Mouse (Mus musculus): ENCODE data around the gene Slc25a11. TPM values are rescaled to one million over a fixed set of nuclear protein-coding genes. Genes with fewer than 3 reads are reported as not detected.

Slc25a11 gene
- total RNA-seq, 4 experiments from 2014 or later = 121 to 137 (median 127) TPM

DNA sequence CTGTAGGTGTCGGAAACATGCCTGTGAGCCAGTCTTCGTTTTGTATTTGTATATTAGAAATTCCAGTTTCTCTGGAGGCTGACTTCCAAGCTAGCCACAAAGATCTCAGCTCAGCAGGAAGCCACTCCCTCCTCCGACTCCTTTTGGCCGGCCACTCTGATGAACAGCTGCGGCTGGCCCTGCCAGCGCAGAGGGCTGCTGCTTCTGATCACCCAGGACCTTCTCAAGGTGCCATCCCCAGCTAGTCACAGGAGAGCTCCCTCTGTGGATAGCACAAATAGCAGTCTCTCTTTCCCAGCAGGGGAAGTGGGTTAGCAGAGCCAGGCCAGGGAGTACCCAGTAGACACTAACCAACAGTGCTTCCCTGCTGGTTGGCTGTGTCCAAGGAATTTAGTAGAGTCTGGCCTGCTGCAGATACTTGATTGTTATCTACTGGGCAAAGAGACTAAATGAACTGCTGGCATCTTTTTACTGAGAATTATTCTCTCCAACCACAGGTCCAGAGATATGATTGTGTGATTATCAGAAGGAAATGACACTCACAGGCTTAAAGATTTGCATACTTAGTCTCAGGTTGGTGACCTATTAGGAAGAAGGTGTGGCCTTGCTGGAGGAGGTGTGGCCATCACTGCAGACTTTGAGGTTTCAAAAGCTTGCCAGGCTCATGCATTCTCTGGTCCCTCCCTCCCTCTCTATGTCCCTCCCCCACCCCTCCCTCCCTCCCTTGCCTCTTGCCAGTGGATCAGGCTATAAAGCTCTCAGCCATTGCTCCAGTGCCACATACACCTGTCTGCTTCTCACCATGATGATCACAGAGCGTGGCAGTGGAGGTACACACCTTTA is 25.1 kb downstream of the Slc25a11 start:
- no peak for DNase-seq

DNA sequence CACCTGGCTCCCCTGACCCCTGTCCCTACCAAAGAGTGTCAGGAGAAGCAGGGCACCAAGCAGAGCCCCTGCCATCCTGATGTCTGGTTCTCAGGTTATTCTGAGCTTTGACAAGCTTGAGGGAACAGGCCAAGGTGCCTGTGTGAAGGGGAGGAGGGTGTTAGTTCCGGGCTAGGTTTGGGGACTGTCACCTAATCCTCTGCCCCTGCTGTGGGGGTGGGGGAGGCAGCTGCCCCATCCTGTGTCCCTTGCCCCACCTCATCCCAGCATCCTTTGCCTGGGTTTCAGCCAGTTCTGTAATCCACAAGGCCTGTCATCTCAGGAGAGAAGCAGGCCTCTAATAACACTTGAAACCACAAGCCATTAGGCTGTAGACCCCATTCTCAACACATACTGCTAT is 28.2 kb downstream of the Slc25a11 start, which contains the start of gene Chrne:
Gene Chrne (minus strand): TSS at position 116 of the 400 bp plus-strand sequence.
- DNase-seq = no peak

DNA sequence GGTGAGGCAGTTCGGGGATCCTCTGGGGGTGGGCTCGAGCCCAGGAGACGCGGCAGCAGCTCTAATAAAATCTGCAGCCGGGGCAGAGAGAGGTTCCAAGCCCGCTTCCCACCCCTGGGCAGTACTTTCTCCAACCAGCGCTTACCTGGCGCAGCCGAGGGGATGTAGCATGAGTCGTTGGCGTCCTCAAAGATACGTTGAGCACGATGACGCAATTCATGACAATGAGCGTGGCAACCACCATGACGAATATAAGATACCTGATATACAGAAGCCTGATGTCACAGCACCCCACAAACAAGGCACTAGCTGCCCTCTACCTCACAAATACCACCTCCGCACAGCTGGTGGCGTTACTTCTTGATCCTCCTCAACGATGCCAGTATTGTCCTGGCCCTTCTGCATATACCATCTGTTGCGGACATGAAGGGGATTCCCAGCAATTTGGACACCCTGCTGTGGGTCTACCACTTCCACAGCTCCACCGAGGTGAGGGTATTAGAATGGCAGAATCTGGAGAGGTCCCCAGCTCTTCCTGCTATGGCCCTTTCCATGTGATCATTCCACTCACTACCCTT is 31.7 kb downstream of the Slc25a11 start, which contains the start of gene 4930544D05Rik:
Gene 4930544D05Rik (plus strand): TSS at position 333 of the 578 bp plus-strand sequence.
- no peak for DNase-seq

DNA sequence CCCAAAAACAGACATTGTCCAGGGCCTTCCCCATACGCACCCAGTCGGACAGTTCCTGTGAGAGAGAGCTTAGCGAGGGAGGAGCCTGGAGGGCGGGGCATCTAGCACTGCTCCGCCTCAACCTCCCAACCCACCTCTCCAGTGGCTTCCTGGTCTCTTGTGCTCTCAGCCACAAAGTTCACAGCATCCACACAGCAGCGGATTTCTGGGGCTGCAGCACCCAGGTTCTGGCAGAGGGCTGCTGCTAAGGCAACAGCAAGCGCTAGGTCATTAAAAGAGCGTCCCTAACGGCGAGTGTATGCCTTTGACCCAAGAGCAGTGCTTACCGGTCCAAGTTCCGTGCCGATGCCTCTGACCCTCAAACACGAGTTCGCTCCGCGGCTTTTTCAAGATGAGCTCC is 32.2 kb downstream of the Slc25a11 start:
- peak; percentile 53 for DNase-seq

DNA sequence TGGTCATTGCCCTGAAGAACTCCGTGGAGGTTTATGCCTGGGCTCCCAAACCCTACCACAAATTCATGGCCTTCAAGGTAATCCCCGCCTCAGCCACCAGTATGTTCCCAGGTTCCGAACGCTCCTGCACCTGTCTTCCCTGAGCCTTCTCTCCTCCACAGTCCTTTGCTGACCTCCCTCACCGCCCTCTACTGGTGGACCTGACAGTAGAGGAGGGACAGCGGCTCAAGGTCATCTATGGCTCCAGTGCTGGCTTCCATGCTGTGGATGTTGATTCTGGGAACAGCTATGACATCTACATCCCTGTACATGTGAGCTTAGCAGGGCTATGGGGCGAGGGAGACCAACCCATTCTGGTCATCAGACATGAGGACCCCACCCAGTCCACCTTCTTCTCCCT is 34.8 kb downstream of the Slc25a11 start:
- no peak for DNase-seq

DNA sequence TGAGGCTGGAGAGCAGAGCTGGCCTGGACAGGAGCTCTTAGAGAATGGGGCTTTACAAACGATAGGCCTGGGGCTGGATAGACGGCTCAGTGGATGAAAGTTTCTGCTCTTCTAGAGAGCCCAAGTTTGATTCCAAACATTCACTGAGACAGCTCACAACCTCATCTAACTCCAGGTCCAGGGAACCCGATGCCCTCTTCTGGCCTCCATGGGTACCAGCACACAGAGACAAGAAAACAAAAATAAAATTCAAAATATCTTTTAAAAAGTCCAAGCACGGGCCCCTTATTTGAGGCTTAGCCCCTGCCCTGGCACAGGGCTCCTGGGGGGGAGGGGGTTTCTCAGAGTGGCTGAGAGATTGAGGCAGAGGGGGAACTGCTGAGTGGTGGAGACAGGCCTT is 36.5 kb downstream of the Slc25a11 start:
- DNase-seq = no peak

DNA sequence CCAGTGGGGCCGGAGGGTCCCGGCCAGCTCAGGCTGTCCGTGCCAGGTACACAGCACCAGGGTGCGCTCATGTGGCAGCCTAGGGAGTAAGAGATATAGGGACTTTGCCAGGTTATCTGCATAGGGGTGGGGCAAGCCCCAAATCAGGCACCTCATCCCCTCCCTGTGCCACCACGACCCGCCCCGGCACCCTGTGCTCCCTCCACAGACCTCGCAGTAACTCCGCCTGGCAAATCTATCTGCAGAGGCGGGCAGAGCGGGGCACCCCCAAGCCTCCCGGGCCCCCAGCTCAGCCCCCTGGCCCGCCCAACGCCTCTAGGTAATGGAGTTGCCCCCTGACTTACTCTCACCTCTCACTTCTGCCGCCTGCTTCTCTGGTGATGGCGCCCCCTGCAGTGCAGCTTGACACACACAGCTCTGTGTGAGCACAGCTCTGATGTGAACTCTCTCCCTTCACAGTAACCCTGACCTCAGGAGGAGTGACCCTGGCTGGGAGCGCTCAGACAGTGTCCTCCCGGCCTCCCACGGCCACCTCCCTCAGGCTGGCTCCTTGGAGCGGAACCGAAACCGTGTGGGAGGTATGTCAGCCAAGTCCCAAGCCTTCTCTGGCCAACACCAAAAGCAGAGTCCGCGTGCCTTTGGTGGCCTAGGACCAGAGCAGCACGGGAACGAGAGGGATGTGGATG is 38.8 kb downstream of the Slc25a11 start:
- DNase-seq = no peak

DNA sequence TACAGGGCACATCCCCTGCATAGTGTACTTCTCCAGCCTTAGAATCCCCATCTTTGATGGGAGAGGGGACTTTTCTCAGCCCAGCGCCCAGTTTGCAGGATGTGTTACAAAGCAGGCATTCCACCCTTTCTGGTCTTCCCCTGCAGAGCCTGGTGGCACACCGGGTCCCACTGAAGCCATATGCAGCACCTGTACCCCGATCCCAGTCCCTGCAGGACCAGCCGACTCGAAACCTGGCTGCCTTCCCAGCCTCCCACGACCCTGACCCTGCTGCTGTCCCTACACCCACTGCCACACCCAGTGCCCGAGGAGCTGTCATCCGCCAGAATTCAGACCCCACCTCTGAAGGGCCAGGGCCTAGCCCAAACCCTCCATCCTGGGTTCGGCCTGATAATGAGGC is 39.7 kb downstream of the Slc25a11 start:
- DNase-seq = no peak

DNA sequence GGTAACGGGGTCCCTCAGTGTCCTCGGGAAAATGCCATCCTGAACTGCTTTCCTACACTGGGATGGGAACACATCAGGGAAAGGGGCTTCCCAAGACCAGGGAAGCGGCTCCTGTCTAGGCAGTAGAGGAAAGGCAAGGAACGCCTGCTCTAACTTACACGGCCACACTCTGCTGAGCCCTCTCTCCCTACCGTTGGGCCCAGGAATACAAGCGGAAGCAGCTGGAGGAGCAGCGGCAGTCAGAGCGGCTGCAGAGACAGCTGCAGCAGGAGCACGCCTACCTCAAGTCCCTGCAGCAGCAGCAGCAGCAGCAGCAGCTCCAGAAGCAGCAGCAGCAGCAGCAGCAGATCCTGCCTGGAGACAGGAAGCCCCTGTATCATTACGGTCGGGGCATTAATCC is 40.6 kb downstream of the Slc25a11 start:
- DNase-seq = no peak

DNA sequence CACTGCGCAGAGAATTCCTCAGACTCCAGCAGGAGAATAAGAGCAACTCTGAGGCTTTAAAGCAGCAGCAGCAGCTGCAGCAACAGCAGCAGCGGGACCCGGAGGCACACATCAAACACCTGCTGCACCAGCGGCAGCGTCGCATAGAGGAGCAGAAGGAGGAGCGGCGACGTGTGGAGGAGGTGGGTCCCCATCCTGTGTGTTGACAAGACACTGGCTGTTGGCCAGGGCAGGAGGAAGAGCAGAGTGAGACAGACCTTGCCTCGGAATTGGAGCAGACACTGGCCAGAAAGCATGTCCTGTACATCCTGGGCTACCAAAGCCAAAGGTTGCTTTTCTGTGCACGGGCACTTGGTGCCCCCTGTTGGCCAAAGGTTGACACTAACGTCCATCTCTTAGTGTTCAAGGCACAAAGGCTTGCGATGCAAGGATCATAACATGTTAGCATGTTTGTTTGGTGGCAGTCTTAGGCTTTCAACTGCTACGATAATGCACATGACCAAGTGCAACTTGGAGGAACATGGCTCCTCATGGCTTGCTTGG is 42.2 kb downstream of the Slc25a11 start:
- peak; percentile 63 for DNase-seq

DNA sequence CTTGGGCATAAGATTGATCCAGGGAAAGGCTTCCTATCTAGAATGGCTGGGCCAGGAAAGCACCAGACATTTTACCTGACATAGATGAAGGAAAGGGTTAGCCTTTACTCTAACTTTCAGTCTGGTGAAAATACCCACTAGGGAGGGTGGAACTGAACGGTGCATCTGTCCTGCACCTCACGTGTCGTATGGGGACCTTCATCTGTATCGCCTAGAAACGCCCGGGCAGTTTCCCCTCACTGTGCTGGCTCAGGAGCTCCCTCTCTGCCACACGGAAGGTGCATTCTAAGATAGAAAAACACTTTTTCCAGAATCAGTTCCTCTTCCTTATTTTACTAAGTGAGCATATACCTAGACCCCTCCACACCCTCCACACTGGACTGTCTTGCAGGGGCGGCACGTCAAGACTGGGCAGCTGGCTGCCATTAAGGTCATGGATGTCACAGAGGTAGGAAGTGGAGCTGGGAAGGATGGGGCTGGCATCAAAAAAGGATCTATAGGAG is 48.8 kb downstream of the Slc25a11 start:
- DNase-seq = no peak

DNA sequence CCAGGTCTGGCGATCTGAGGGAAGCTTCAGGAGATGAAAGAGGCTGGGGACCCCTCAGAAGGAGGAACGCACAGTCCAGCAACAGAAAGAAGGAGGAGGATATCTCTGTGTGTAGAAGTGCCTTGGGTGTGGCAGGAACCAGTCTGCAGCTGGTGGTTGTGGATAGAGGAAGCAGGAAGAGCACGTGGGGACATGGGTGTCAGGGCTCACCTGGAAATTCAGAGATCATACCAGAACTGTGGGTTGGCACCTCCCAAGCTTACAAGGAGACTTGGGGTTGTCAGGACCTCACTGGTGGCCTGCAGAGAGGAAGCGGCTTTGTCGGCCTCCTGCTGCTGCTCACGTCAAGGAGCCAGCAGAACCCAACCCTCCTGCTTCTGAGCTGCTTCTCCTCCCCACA is 50.0 kb downstream of the Slc25a11 start:
- no peak for DNase-seq

DNA sequence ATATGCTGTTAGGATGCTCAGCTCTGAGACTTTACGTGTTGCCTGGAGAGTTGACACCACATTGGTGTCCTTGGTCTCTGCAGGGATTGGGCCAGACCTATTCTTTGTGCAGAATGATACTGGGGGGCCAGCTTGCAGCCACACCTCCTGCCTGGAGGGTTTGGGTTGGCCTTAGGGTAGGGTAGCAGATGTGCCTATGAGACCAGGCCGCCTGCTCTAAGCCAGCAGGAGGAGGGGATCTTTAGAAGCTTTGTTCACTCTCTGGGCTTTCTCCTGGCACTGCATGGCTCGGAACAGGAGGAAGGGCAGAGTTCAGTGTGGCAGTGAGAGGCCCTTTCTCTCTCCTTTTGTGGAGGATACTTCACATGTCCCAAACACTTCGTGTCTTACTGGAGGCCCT is 51.2 kb downstream of the Slc25a11 start:
- DNase-seq = no peak

DNA sequence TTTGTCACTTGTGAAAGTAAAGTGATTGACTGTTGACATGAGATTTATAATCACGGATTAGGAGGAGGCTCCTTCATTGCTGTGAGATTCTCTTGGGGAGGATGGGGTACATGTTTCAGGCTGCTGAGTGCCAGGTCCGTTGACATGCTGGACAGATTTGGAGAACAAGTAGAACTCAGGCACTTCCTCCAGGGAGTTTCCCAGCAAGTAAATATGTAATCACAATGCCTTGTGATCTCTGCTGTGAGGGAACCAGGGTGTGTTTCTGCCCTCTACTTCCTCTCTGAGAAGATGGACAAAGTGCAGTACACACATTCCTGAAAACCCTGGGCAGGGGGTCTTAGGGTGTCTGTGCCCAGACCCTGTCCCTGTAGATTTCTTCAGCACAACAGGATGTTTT is 51.6 kb downstream of the Slc25a11 start:
- DNase-seq = no peak

DNA sequence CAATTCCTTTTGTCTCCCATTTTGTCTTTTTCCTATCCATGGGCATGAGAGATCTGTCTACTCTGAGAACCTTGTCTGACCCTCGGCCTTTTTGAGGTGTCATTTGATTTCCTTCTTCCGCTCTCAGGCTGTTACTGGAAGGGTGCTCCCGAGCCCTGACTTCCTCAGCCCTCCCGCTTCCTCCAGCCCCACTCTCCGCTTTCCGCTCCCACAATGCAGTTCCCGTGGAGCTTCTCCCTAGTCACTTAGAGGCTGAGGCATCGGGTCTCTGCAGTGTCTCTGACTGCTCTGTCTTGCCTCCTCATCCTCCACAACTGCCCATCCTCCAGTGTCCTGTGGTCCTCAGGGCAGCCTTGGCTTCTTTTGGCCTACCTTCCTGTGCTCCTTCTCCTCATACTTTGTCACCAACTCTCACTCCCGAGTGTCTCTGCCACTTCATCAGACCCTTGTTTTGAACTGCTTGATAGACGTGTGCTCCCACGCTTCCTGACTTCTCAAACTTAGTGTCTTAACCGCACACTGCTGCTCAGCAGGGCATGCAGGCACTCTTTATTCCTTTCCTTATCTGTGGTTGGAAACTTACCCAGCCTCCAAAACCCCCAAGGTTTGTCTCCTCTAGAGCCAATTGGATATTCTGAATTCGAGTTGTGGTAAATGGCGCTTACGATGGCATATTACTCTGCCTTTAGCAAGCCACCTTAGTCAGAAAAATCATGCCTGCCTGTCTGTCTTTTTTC is 52.9 kb downstream of the Slc25a11 start:
- no peak for DNase-seq

Other genes starting within 250 kb of the Slc25a11 start
- 10 to 100 TPM; 24.2 to 29.9 (median 28.2) TPM for gene Pelp1, start 237.4 kb downstream of the Slc25a11 start, total RNA-seq (2022)
- 10 to 100 TPM; 22.0 to 51.3 (median 33.9) TPM for gene Arrb2, start 214.8 kb downstream of the Slc25a11 start, total RNA-seq (2022)
- 10 to 100 TPM; 23.4 to 24.4 (median 24.2) TPM for gene Med11, start 195.6 kb downstream of the Slc25a11 start, total RNA-seq (2022)
- gene Zmynd15, start 188.0 kb downstream of the Slc25a11 start, total RNA-seq (2022) = 1 to 10 TPM; 1.7 to 4.3 (median 3.0) TPM
- 10 to 100 TPM in 3 of 4 experiments, 1 to 10 TPM in 1; 9.4 to 18.2 (median 16.1) TPM for gene Cxcl16, start 187.5 kb downstream of the Slc25a11 start, total RNA-seq (2022)
- gene Tm4sf5, start 142.2 kb downstream of the Slc25a11 start, total RNA-seq (2022) = not detected
- under 1 TPM in 1 of 4 experiments, not detected in 3; 0.46 TPM for gene Vmo1, start 132.9 kb downstream of the Slc25a11 start, total RNA-seq (2022)
- not detected for gene Gltpd2, start 128.3 kb downstream of the Slc25a11 start, total RNA-seq (2022)
- 100 to 1,000 TPM; 247 to 298 (median 278) TPM for gene Psmb6, start 122.1 kb downstream of the Slc25a11 start, total RNA-seq (2022)
- not detected for gene Gm40193, start 114.5 kb downstream of the Slc25a11 start, total RNA-seq (2022)
- 10 to 100 TPM in 2 of 4 experiments, 1 to 10 TPM in 2; 7.8 to 15.0 (median 11.2) TPM for gene Pld2, start 107.4 kb downstream of the Slc25a11 start, total RNA-seq (2022)
- gene Mink1, start 84.6 kb downstream of the Slc25a11 start, total RNA-seq (2022) = 10 to 100 TPM; 50.6 to 90.5 (median 71.2) TPM
- not detected for gene 4930544D05Rik, start 31.6 kb downstream of the Slc25a11 start, total RNA-seq (2022)
- gene Chrne, start 28.3 kb downstream of the Slc25a11 start, total RNA-seq (2022) = not detected
- not detected for gene Gp1ba, start 8.4 kb downstream of the Slc25a11 start, total RNA-seq (2022)
- 100 to 1,000 TPM in 2 of 4 experiments, 10 to 100 TPM in 2; 82.3 to 136 (median 110) TPM for gene Rnf167, start 244 bp downstream of the Slc25a11 start, total RNA-seq (2022)
- 1,000 to 10,000 TPM in 1 of 4 experiments, 100 to 1,000 TPM in 3; 582 to 1,056 (median 737) TPM for gene Pfn1, start 7.2 kb upstream of the Slc25a11 start, total RNA-seq (2022)
- 10 to 100 TPM; 39.4 to 66.5 (median 54.7) TPM for gene Eno3, start 9.7 kb upstream of the Slc25a11 start, total RNA-seq (2022)
- gene Spag7, start 21.9 kb upstream of the Slc25a11 start, total RNA-seq (2022) = 100 to 1,000 TPM in 1 of 4 experiments, 10 to 100 TPM in 3; 79.2 to 112 (median 89.0) TPM
- gene Camta2, start 40.6 kb upstream of the Slc25a11 start, total RNA-seq (2022) = 10 to 100 TPM; 42.7 to 57.7 (median 49.8) TPM
- gene Inca1, start 52.7 kb upstream of the Slc25a11 start, total RNA-seq (2022) = 10 to 100 TPM in 2 of 4 experiments, 1 to 10 TPM in 2; 5.3 to 11.4 (median 8.6) TPM
- 100 to 1,000 TPM; 130 to 210 (median 165) TPM for gene Kif1c, start 53.1 kb upstream of the Slc25a11 start, total RNA-seq (2022)
- 10 to 100 TPM; 11.7 to 14.8 (median 13.9) TPM for gene Zfp3, start 116.7 kb upstream of the Slc25a11 start, total RNA-seq (2022)
- 1 to 10 TPM; 1.1 to 2.7 (median 2.0) TPM for gene Scimp, start 165.1 kb upstream of the Slc25a11 start, total RNA-seq (2022)
- gene Rabep1, start 197.3 kb upstream of the Slc25a11 start, total RNA-seq (2022) = 100 to 1,000 TPM; 127 to 241 (median 172) TPM

Measured in adrenal gland, adult 8-10 months (tissue).